Mouse (Mus musculus) urinary bladder, postnatal 4 days (tissue): ENCODE measurements at regions not wholly inside any gene's neighbourhood (a gene's known extent, or its start where the extent isn't known, plus 50 kb on each side); places are given as distances from the start of the nearest gene placed in this dataset.

ENCODE experiments used
- DNase-seq, 2 experiments: peaks; one replicate each; pipeline ENCODE4 v3.0.0; 2021 to 2022; ENCODE audit warnings: low spot score in 2 of 2

- DNase-seq = no peak
Measured at GRCm38 (mm10) chr15:51103948-51104347, 2780.8 kb upstream of the Gm7489 start.

- no peak for DNase-seq
Measured at GRCm38 (mm10) chr15:51104362-51104761, 2780.3 kb upstream of the Gm7489 start.

GRCm38 (mm10) chr15:51104796-51105195 is 2779.9 kb upstream of the Gm7489 start:
- DNase-seq = no peak

GRCm38 (mm10) chr15:51105359-51106008 is 2779.2 kb upstream of the Gm7489 start:
- DNase-seq = no peak

GRCm38 (mm10) chr15:51110186-51110585 is 2774.5 kb upstream of the Gm7489 start:
- DNase-seq = no peak

- DNase-seq = no peak
Measured at GRCm38 (mm10) chr15:51125896-51126295, 2758.8 kb upstream of the Gm7489 start.

GRCm38 (mm10) chr15:51131017-51131416 is 2753.7 kb upstream of the Gm7489 start:
- no peak for DNase-seq

GRCm38 (mm10) chr15:51136121-51136520 is 2748.6 kb upstream of the Gm7489 start:
- DNase-seq = no peak

GRCm38 (mm10) chr15:51139507-51139906 is 2745.2 kb upstream of the Gm7489 start:
- no peak for DNase-seq

GRCm38 (mm10) chr15:51173976-51174620 is 2710.6 kb upstream of the Gm7489 start:
- DNase-seq = no peak

GRCm38 (mm10) chr15:51176466-51176865 is 2708.2 kb upstream of the Gm7489 start:
- DNase-seq = no peak

- no peak for DNase-seq
Measured at GRCm38 (mm10) chr15:51189134-51189533, 2695.6 kb upstream of the Gm7489 start.

- DNase-seq = no peak
Measured at GRCm38 (mm10) chr15:51197466-51198158, 2687.1 kb upstream of the Gm7489 start.

- DNase-seq = no peak
Measured at GRCm38 (mm10) chr15:51203351-51203750, 2681.4 kb upstream of the Gm7489 start.

- DNase-seq = no peak
Measured at GRCm38 (mm10) chr15:51206050-51206449, 2678.7 kb upstream of the Gm7489 start.

GRCm38 (mm10) chr15:51206773-51207172 is 2677.9 kb upstream of the Gm7489 start:
- no peak for DNase-seq

- DNase-seq = no peak
Measured at GRCm38 (mm10) chr15:51234873-51235272, 2649.8 kb upstream of the Gm7489 start.

- DNase-seq = no peak
Measured at GRCm38 (mm10) chr15:51244596-51244995, 2640.1 kb upstream of the Gm7489 start.

- no peak for DNase-seq
Measured at GRCm38 (mm10) chr15:51247259-51247658, 2637.4 kb upstream of the Gm7489 start.

GRCm38 (mm10) chr15:51248034-51248788 is 2636.5 kb upstream of the Gm7489 start:
- no peak for DNase-seq

GRCm38 (mm10) chr15:51248789-51249040 is 2636.0 kb upstream of the Gm7489 start:
- DNase-seq = no peak

GRCm38 (mm10) chr15:51254143-51254542 is 2630.6 kb upstream of the Gm7489 start:
- DNase-seq = no peak
